Mouse (Mus musculus) MN1 (cell line): ENCODE measurements around the gene Rac2.

Experiments
- DNase-seq: peaks from one replicate; pipeline ENCODE4 v3.0.0-alpha.2; 2016; ENCODE audit warnings: low spot score

Gene Rac2

GRCm38 (mm10) chr15:78572658-78573397, at the start of gene Rac2:
TSS of gene Rac2 (minus strand) at chr15:78572783.
- DNase-seq, result no peak

GRCm38 (mm10) chr15:78616973-78617372, 44.4 kb upstream of the Rac2 start:
- DNase-seq, result no peak

- DNase-seq, result no peak
These were observed 42.0 kb upstream of the Rac2 start for GRCm38 (mm10) chr15:78614536-78614935.

- peak; percentile 75 for DNase-seq
These were observed 38.3 kb upstream of the Rac2 start for GRCm38 (mm10) chr15:78610705-78611462.

- DNase-seq, result peak; percentile 64
These were observed 34.9 kb upstream of the Rac2 start for GRCm38 (mm10) chr15:78607463-78607862.

GRCm38 (mm10) chr15:78606059-78606458, 33.5 kb upstream of the Rac2 start:
- DNase-seq, result no peak

GRCm38 (mm10) chr15:78605371-78605791, 32.8 kb upstream of the Rac2 start:
- no peak for DNase-seq

GRCm38 (mm10) chr15:78604255-78604654, 31.7 kb upstream of the Rac2 start:
- no peak for DNase-seq

GRCm38 (mm10) chr15:78601180-78601579, 28.6 kb upstream of the Rac2 start:
- no peak for DNase-seq

- DNase-seq, result no peak
These were observed 27.1 kb upstream of the Rac2 start for GRCm38 (mm10) chr15:78599529-78600193.

- DNase-seq, result no peak
These were observed 26.5 kb upstream of the Rac2 start for GRCm38 (mm10) chr15:78599124-78599523.

GRCm38 (mm10) chr15:78597729-78598128, 25.1 kb upstream of the Rac2 start:
- no peak for DNase-seq

- DNase-seq, result no peak
These were observed 24.3 kb upstream of the Rac2 start, which contains the start of gene Cyth4 for GRCm38 (mm10) chr15:78596914-78597313. TSS of gene Cyth4 (plus strand) at chr15:78597047.

GRCm38 (mm10) chr15:78596504-78596903, 23.9 kb upstream of the Rac2 start:
- no peak for DNase-seq

GRCm38 (mm10) chr15:78595468-78595867, 22.9 kb upstream of the Rac2 start:
- DNase-seq, result no peak

GRCm38 (mm10) chr15:78594831-78595230, 22.2 kb upstream of the Rac2 start:
- no peak for DNase-seq

- DNase-seq, result no peak
These were observed 21.4 kb upstream of the Rac2 start for GRCm38 (mm10) chr15:78593896-78594425.

- no peak for DNase-seq
These were observed 19.9 kb upstream of the Rac2 start for GRCm38 (mm10) chr15:78592452-78592968.

- no peak for DNase-seq
These were observed 19.3 kb upstream of the Rac2 start for GRCm38 (mm10) chr15:78591680-78592451.

- DNase-seq, result peak; percentile 28
These were observed 18.2 kb upstream of the Rac2 start for GRCm38 (mm10) chr15:78590785-78591184.

- no peak for DNase-seq
These were observed 17.4 kb upstream of the Rac2 start for GRCm38 (mm10) chr15:78589936-78590335.
